Mouse (Mus musculus): ENCODE measurements around the gene Scgb2b27. TPM values are rescaled to one million over a fixed set of nuclear protein-coding genes. Genes with fewer than 3 reads are reported as not detected.
"Not testable (repeated sequence)": the region's sequence is repeated elsewhere in the genome, so short reads cannot be mapped to it uniquely, and the experiment has no call there.

Gene Scgb2b27
- total RNA-seq (2022) = not detected

GRCm38 (mm10) chr7:34013842-34014241 lies at the start of gene Scgb2b27:
Scgb2b27 (minus strand) TSS chr7:34013942.
- no peak for DNase-seq (ENCODE audit: low spot score in 2 of 2)

- DNase-seq (ENCODE audit: low spot score in 2 of 2) = not testable (repeated sequence)
Observed at GRCm38 (mm10) chr7:34036076-34036815, 22.5 kb upstream of the Scgb2b27 start.

- not testable (repeated sequence) for DNase-seq (ENCODE audit: low spot score in 2 of 2)
Observed at GRCm38 (mm10) chr7:34034579-34034978, 20.8 kb upstream of the Scgb2b27 start.

GRCm38 (mm10) chr7:34030026-34030425 lies 16.3 kb upstream of the Scgb2b27 start:
- no peak for DNase-seq (ENCODE audit: low spot score in 2 of 2)

GRCm38 (mm10) chr7:34027202-34027601 lies 13.5 kb upstream of the Scgb2b27 start:
- not testable (repeated sequence) for DNase-seq (ENCODE audit: low spot score in 2 of 2)

- no peak for DNase-seq (ENCODE audit: low spot score in 2 of 2)
Observed at GRCm38 (mm10) chr7:34025641-34026040, 11.9 kb upstream of the Scgb2b27 start.

GRCm38 (mm10) chr7:34021183-34021582 lies 7.4 kb upstream of the Scgb2b27 start, which contains the start of gene Scgb1b27:
Scgb1b27 (plus strand) TSS chr7:34021483.
- DNase-seq (ENCODE audit: low spot score in 2 of 2) = not testable (repeated sequence)

GRCm38 (mm10) chr7:33982281-33982680 lies 31.5 kb downstream of the Scgb2b27 start:
- DNase-seq (ENCODE audit: low spot score in 2 of 2) = peak in 1 of 2 experiments; percentile 5

Other genes with a start within 250 kb of the Scgb2b27 start
- not detected for gene Scgb2b26, start 68.9 kb downstream of the Scgb2b27 start, total RNA-seq (2022)
- not detected for gene Scgb1b27, start 7.5 kb upstream of the Scgb2b27 start, total RNA-seq (2022)
- gene Scgb1b30, start 81.5 kb upstream of the Scgb2b27 start, total RNA-seq (2022) = not detected
- 1 to 10 TPM; 2.4 to 4.5 (median 2.4) TPM for gene Wtip, start 119.3 kb upstream of the Scgb2b27 start, total RNA-seq (2022)
- gene Uba2, start 155.7 kb upstream of the Scgb2b27 start, total RNA-seq (2022) = 10 to 100 TPM; 33.2 to 42.5 (median 37.5) TPM
- 10 to 100 TPM; 13.0 to 18.6 (median 16.9) TPM for gene Pdcd2l, start 182.7 kb upstream of the Scgb2b27 start, total RNA-seq (2022)
- 1,000 to 10,000 TPM in 2 of 4 experiments, 100 to 1,000 TPM in 2; 941 to 1,057 (median 993) TPM for gene Gpi1, start 216.4 kb upstream of the Scgb2b27 start, total RNA-seq (2022)
- not detected for gene Gm6096, start 237.1 kb upstream of the Scgb2b27 start, total RNA-seq (2022)